ENCODE assay signal across 8 mouse cellular contexts in genomic region chr3:153658051-153658777, GRCm38 (mm10).
DNase-seq lines count a peak whose midpoint lies in the region; ATAC-seq and TF ChIP-seq lines count a peak whose summit lies in the region.

No protein-coding gene starts in this region.

- H3K36me3 ChIP-seq in testis, adult 2 months (ENCODE audit: control insufficient read depth, insufficient read depth, low read length), result no peaks in the 10 kb centered on the region
- H3K36me3 ChIP-seq in forebrain, embryonic 12.5 days (replicated peaks), result no peaks in the 10 kb centered on the region
- H3K36me3 ChIP-seq in kidney, postnatal 0 days (ENCODE audit: insufficient read depth, low read length), result no peaks in the 10 kb centered on the region
- H3K36me3 ChIP-seq in lung, embryonic 14.5 days (ENCODE audit: insufficient read depth), result no peaks in the 10 kb centered on the region
- no peaks in the 10 kb centered on the region for H3K36me3 ChIP-seq in hindbrain, embryonic 12.5 days

- H3K27ac ChIP-seq in testis, adult 2 months (ENCODE audit: control insufficient read depth, insufficient read depth, low read depth, low read length), result no peak overlapping the region
- no peak overlapping the region for H3K27ac ChIP-seq in forebrain, embryonic 12.5 days
- no peak overlapping the region for H3K27ac ChIP-seq in kidney, postnatal 0 days
- H3K27ac ChIP-seq in lung, embryonic 14.5 days (ENCODE audit: low read depth), result no peak overlapping the region
- H3K27ac ChIP-seq in hindbrain, embryonic 12.5 days, result no peak overlapping the region

- H3K4me2 ChIP-seq in forebrain, embryonic 12.5 days, result no peak overlapping the region
- H3K4me2 ChIP-seq in kidney, postnatal 0 days (ENCODE audit: low read length), result no peak overlapping the region
- no peak overlapping the region for H3K4me2 ChIP-seq in lung, embryonic 14.5 days
- H3K4me2 ChIP-seq in hindbrain, embryonic 12.5 days (replicated peaks), result no peak overlapping the region

- H3K9ac ChIP-seq in forebrain, embryonic 12.5 days, result no peak overlapping the region
- H3K9ac ChIP-seq in kidney, postnatal 0 days (ENCODE audit: low read depth, low read length), result no peak overlapping the region
- no peak overlapping the region for H3K9ac ChIP-seq in lung, embryonic 14.5 days
- H3K9ac ChIP-seq in hindbrain, embryonic 12.5 days, result no peak overlapping the region

- TF ChIP-seq POLR2A in testis, adult 2 months (IDR thresholded peaks at IDR 0.05; ENCODE audit: control insufficient read depth, low read depth, low read length), result no peak

- peak; percentile 52; the same call in 1 of the 2 replicates for TF ChIP-seq CTCF in testis, adult 2 months (IDR thresholded peaks at IDR 0.05; ENCODE audit: control insufficient read depth, insufficient read depth, insufficient replicate concordance, low read depth, low read length)
- TF ChIP-seq CTCF in kidney, postnatal 0 days (IDR thresholded peaks at IDR 0.05; ENCODE audit: low read depth), result peak; percentile 86
- TF ChIP-seq CTCF in lung, embryonic 14.5 days (IDR thresholded peaks at IDR 0.05; ENCODE audit: low read depth), result peak; percentile 87

- 0 out of 2 replicates have a peak, but pooled peaks have one; percentile 39 for ATAC-seq in cerebellum, adult (ENCODE audit: insufficient number of reproducible peaks, low FRiP score, low TSS enrichment)
- peak; percentile 39; the same call in 1 of the 2 replicates for ATAC-seq in forebrain, embryonic 12.5 days (ENCODE audit: low FRiP score)
- ATAC-seq in kidney, postnatal 0 days (replicated peaks; ENCODE audit: low FRiP score, low read depth), result peak; percentile 43; the same call in 1 of the 2 replicates
- peak; percentile 36; the same call in 1 of the 2 replicates for ATAC-seq in lung, embryonic 14.5 days (ENCODE audit: insufficient read depth)
- ATAC-seq in hindbrain, embryonic 12.5 days (ENCODE audit: low FRiP score), result no peak

- H3K4me3 ChIP-seq in testis, adult 2 months (ENCODE audit: control insufficient read depth, low read depth, low read length), result no peak overlapping the region
- no peak overlapping the region for H3K4me3 ChIP-seq in forebrain, embryonic 12.5 days (replicated peaks)
- no peak overlapping the region for H3K4me3 ChIP-seq in kidney, postnatal 0 days (replicated peaks; ENCODE audit: low read depth, low read length)
- no peak overlapping the region for H3K4me3 ChIP-seq in lung, embryonic 14.5 days (ENCODE audit: low read depth, low read length)
- no peak overlapping the region for H3K4me3 ChIP-seq in hindbrain, embryonic 12.5 days

- peaks cover 7% of the 10 kb centered on the region for H3K4me1 ChIP-seq in testis, adult 2 months (ENCODE audit: control insufficient read depth, insufficient read depth, low read length)
- H3K4me1 ChIP-seq in forebrain, embryonic 12.5 days, result peaks cover 30% of the 10 kb centered on the region
- peaks cover 18% of the 10 kb centered on the region for H3K4me1 ChIP-seq in kidney, postnatal 0 days (replicated peaks; ENCODE audit: insufficient read depth, low read length)
- no peaks in the 10 kb centered on the region for H3K4me1 ChIP-seq in lung, embryonic 14.5 days (ENCODE audit: insufficient read depth)
- peaks cover 32% of the 10 kb centered on the region for H3K4me1 ChIP-seq in hindbrain, embryonic 12.5 days

- no peaks in the 10 kb centered on the region for H3K9me3 ChIP-seq in forebrain, embryonic 12.5 days
- no peaks in the 10 kb centered on the region for H3K9me3 ChIP-seq in kidney, postnatal 0 days (replicated peaks; ENCODE audit: low read length)
- H3K9me3 ChIP-seq in lung, embryonic 14.5 days (ENCODE audit: low read depth, low read length), result no peaks in the 10 kb centered on the region
- no peaks in the 10 kb centered on the region for H3K9me3 ChIP-seq in hindbrain, embryonic 12.5 days (replicated peaks)

- no peak for DNase-seq in testis, postnatal 14 days (ENCODE audit: low spot score)
- DNase-seq in kidney, postnatal 0 days (ENCODE audit: low spot score), result peak; percentile 71
- peak; percentile 61 for DNase-seq in lung, embryonic 14.5 days
- DNase-seq in spleen, adult 12 weeks (ENCODE audit: low spot score), result peak; percentile 25

- no peaks in the 10 kb centered on the region for H3K27me3 ChIP-seq in testis, adult 2 months (ENCODE audit: control insufficient read depth, insufficient read depth, low read length)
- H3K27me3 ChIP-seq in forebrain, embryonic 12.5 days, result 0 out of 2 replicates have a peak, but pooled peaks cover 5% of the 10 kb centered on the region
- no peaks in the 10 kb centered on the region for H3K27me3 ChIP-seq in kidney, postnatal 0 days (ENCODE audit: insufficient read depth, low read length)
- H3K27me3 ChIP-seq in lung, embryonic 14.5 days (ENCODE audit: insufficient read depth, low read length), result no peaks in the 10 kb centered on the region
- no peaks in the 10 kb centered on the region for H3K27me3 ChIP-seq in hindbrain, embryonic 12.5 days

- WGBS in forebrain, embryonic 12.5 days, result 77% methylated on average over 22 of the region's 22 CpGs
- 67% methylated on average over 22 of the region's 22 CpGs for WGBS in kidney, postnatal 0 days
- WGBS in lung, embryonic 14.5 days, result 63% methylated on average over 22 of the region's 22 CpGs
- WGBS in hindbrain, embryonic 12.5 days, result 78% methylated on average over 22 of the region's 22 CpGs
